Mouse (Mus musculus) hindbrain, postnatal 0 days (tissue): ENCODE data around the gene Elof1. TPM values are rescaled to one million over a fixed set of nuclear protein-coding genes. Genes with fewer than 3 reads are reported as not detected.
"Not testable (repeated sequence)": the region's sequence is repeated elsewhere in the genome, so short reads cannot be mapped to it uniquely, and the experiment has no call there.

Experiments used
- ATAC-seq: fragments of 200-750 bp; cut with Nextera tagmentation; 2 replicates; pipeline ENCODE4 v1.8.0; 2017; ENCODE audit warnings: mild to moderate bottlenecking, moderate TSS enrichment, moderate library complexity
- DNase-seq: peaks from one replicate; pipeline ENCODE4 v3.0.0-alpha.2; 2015; ENCODE audit warnings: low spot score
- H3K27ac ChIP-seq: fragments of 300-500 bp; sonication (generic); 2 replicates; pipeline ENCODE4 v1.5.1; 2014; ENCODE audit warnings: mild to moderate bottlenecking
- H3K27me3 ChIP-seq: fragments of 300-500 bp; sonication (generic); 2 replicates; pipeline ENCODE4 v1.6.1; 2014; ENCODE audit warnings: low read length, mixed read lengths; ENCODE audit not compliant: insufficient read depth
- H3K36me3 ChIP-seq: fragments of 300-500 bp; sonication (generic); 2 replicates; pipeline ENCODE4 v1.6.1; 2014; ENCODE audit warnings: low read length, mixed read lengths; ENCODE audit not compliant: insufficient read depth
- H3K4me1 ChIP-seq: fragments of 300-500 bp; sonication (generic); 2 replicates; pipeline ENCODE4 v1.6.1; 2014; ENCODE audit warnings: antibody characterized with exemption, low read length, mixed read lengths; ENCODE audit not compliant: insufficient read depth
- H3K4me2 ChIP-seq: fragments of 300-500 bp; sonication (generic); 2 replicates; pipeline ENCODE4 v1.6.1; 2014; ENCODE audit warnings: low read depth, mild to moderate bottlenecking, low read length, moderate library complexity, mixed read lengths
- H3K4me3 ChIP-seq: fragments of 300-500 bp; sonication (generic); 2 replicates; pipeline ENCODE4 v1.5.1; 2014; ENCODE audit warnings: low read length
- H3K9ac ChIP-seq: fragments of 300-500 bp; sonication (generic); replicated peaks from 2 replicates; pipeline ENCODE4 v1.6.1; 2014; ENCODE audit warnings: mild to moderate bottlenecking, low read length, moderate library complexity, mixed read lengths
- H3K9me3 ChIP-seq: fragments of 300-500 bp; sonication (generic); 2 replicates; pipeline ENCODE4 v1.6.1; 2016; ENCODE audit warnings: low read length, mixed read lengths
- CTCF ChIP-seq: IDR thresholded peaks from 2 replicates; pipeline ENCODE4 v1.5.1; 2016; ENCODE audit warnings: antibody characterized with exemption, control low read depth, low read depth
- WGBS: fragments of 180-500 bp; shearing (Covaris S2); extraction: QIAGEN DNeasy Blood & Tissue Kit; methylation state at CpG from one replicate; pipeline ENCODE4 v1.1.7; 2014; 5-methylcytosine and 5-hydroxymethylcytosine counted together
- polyA plus RNA-seq: library from polyadenylated mRNA; unstranded; fragments of >200 nt; fragmentation: Nextera tagmentation; extraction: Ambion mirVana; gene quantifications from 2 replicates; pipeline ENCODE4 v1.2.1, GENCODE M21; 2015
- total RNA-seq: library from RNA; depleted of rRNA; stranded (reverse); fragments of >200 nt; gene quantifications from 2 replicates; pipeline ENCODE4 v1.2.3, GENCODE M21; 2014

Elof1 gene
- total and polyA plus RNA-seq, 2 experiments from 2014 or later = 165 to 171 TPM

DNA sequence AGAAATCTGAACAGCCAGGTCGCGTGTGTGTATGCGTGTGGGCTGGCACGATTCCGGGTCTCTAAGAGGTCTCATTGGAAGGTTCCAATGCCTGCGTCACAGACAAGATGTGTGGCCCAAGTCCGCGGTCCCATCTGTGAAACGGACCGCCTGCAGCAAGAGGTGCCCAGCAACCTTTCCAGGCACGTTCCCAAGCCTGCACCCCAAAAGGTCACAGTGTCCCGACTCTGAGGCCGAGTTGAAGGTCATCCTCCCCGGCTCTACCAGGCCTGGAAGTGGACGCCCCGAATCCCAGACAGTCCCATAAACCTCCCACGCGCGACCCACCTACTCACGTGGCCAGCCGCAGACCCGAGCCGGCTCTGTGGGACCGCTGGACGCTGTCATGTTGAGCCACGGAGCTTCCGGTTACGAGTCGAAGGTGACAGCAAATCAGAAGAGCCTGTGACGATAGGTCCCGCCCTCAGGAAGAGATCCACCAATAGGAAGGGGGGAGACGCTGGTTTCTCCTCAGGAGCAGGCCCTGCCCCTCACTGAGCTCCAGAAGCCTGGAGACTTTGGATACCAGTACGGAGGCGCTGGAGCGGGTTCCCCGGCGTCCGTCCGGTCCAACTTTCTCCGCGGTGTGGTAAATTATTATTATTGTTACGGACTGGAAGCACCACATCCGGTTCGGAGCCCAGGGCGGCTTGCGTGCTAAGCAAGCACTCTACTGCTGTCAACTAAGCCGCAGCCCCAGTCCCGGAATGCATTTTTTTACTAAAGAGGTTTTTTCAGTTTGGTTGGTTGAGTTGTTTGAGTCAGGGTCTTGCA is 31.7 kb downstream of the Elof1 start, which contains the start of gene Ecsit:
TSS of gene Ecsit (minus strand) at position 417 of the 813 bp plus-strand sequence.
- H3K27me3 ChIP-seq = no peaks in the 10 kb centered on the region
- no peak for TF ChIP-seq CTCF
- no peaks in the 10 kb centered on the region for H3K9me3 ChIP-seq
- H3K4me1 ChIP-seq = 0 out of 2 replicates have a peak, but pooled peaks cover 5% of the 10 kb centered on the region
- H3K4me2 ChIP-seq = peak within 1 kb of the TSS; percentile 69
- H3K9ac ChIP-seq = peak within 1 kb of the TSS; percentile 66
- under 1% methylated on average over 48 of the region's 48 CpGs for WGBS
- ATAC-seq (peak; percentile 99), DNase-seq (peak; percentile 97)
- H3K36me3 ChIP-seq = no peaks in the 10 kb centered on the region
- H3K4me3 ChIP-seq = peak within 1 kb of the TSS; percentile 76
- peak within 1 kb of the TSS; percentile 78 for H3K27ac ChIP-seq

DNA sequence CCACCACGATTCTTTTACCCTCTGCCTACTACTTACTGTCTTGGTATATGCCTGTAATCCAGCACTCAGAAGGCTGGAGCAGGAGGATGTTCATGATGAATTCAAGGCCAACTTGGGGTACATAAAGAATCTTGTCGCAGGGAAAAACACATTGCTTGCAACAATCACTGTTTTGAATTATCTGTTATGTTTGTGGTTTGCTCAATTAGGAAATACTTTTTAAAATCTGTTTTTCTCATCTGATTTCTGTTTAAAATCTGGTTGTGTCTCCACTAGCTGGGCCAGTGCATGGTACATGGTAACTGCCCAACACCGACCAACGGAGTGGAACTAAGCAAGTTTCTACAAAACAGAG is 32.3 kb downstream of the Elof1 start:
- no peak for DNase-seq
- peak overlapping the region; percentile 69 for H3K4me2 ChIP-seq
- H3K4me1 ChIP-seq = 0 out of 2 replicates have a peak, but pooled peaks cover 5% of the 10 kb centered on the region
- peak overlapping the region; percentile 76 for H3K4me3 ChIP-seq
- no peaks in the 10 kb centered on the region for H3K9me3 ChIP-seq
- H3K27ac ChIP-seq = peak overlapping the region; percentile 78
- WGBS = 31% methylated on average over 4 of the region's 4 CpGs
- no peak for ATAC-seq
- H3K27me3 ChIP-seq = no peaks in the 10 kb centered on the region
- no peaks in the 10 kb centered on the region; the same call in 1 of the 2 replicates for H3K36me3 ChIP-seq
- no peak for TF ChIP-seq CTCF
- peak overlapping the region; percentile 66 for H3K9ac ChIP-seq

DNA sequence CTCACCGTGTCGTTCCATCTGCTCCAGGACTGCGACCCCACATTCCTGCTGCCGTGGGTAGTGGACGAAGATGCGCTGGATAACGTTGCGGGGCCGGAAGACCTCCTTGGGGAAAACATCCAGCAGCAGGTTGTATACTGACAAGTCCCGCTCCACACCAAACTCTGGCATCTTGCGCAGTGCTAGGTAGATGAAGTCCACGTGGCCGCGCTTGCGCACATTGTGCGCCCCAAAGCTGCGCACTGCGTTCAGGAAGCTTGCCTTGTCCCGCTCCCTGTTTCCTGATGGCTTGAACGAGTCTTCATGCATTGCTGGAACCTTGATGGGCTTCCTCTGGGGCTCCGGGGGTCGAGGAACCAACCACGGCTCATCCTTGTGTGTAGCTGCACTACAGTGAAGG is 40.7 kb downstream of the Elof1 start:
- Histone ChIP-seq H3K4me1 (no peaks in the 10 kb centered on the region), H3K4me3 (no peak overlapping the region), H3K27me3 (no peaks in the 10 kb centered on the region), H3K9me3 (no peaks in the 10 kb centered on the region), H3K9ac (no peak overlapping the region), H3K27ac (no peak overlapping the region), H3K4me2 (no peak overlapping the region), H3K36me3 (peaks cover 21% of the 10 kb centered on the region)
- 95% methylated on average over 23 of the region's 23 CpGs for WGBS
- DNase-seq (no peak), ATAC-seq (no peak)
- no peak for TF ChIP-seq CTCF

DNA sequence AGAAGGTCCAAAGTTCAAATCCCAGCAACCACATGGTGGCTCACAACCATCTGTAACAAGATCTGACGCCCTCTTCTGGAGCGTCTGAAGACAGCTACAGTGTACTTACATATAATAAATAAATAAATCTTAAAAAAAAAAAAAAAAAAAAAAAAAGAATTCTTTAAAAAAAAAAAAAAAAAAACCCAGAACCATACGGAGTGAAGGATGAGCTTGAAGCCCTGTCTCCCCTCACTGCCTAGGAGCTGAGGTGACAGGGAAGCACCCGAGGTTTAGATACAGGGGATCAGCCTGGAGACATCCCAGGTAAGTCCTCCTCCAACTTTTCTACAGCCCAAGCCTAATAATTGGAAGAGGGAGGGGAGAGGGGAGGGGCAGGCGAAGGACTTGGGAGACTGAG is 41.2 kb downstream of the Elof1 start:
- not testable (repeated sequence) for H3K9ac ChIP-seq, H3K27ac ChIP-seq, H3K4me1 ChIP-seq, H3K27me3 ChIP-seq, ATAC-seq, H3K4me3 ChIP-seq, H3K9me3 ChIP-seq, DNase-seq, H3K4me2 ChIP-seq
- peaks cover 21% of the 10 kb centered on the region for H3K36me3 ChIP-seq
- 77% methylated on average over 5 of the region's 5 CpGs for WGBS

DNA sequence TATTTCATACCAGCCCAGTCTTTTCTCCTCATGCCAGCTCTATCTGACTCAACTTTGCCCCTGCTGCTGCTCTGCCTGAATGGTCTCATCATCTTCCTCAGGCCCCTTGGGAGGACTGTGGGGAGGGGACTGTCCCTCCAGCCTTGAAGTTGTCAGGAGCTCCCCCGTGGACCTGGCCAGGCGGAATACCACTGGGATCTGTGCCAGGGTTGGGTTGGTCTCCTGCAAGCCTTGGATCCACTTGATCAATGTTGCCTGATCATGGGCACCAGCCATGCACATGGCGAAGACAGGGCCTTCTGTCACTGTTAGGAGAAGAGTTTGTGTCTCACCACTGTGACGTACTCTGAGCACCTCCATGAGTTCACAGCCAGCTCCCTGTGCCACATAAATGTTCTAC is 44.7 kb downstream of the Elof1 start:
- no peak for TF ChIP-seq CTCF
- H3K27me3 ChIP-seq = no peaks in the 10 kb centered on the region
- no peak overlapping the region for H3K9ac ChIP-seq
- H3K4me3 ChIP-seq = no peak overlapping the region
- peaks cover 5% of the 10 kb centered on the region for H3K4me1 ChIP-seq
- DNase-seq = no peak
- no peak overlapping the region for H3K4me2 ChIP-seq
- WGBS = 87% methylated on average over 4 of the region's 4 CpGs
- ATAC-seq = no peak
- H3K9me3 ChIP-seq = no peaks in the 10 kb centered on the region
- no peak overlapping the region for H3K27ac ChIP-seq
- H3K36me3 ChIP-seq = peaks cover 27% of the 10 kb centered on the region

DNA sequence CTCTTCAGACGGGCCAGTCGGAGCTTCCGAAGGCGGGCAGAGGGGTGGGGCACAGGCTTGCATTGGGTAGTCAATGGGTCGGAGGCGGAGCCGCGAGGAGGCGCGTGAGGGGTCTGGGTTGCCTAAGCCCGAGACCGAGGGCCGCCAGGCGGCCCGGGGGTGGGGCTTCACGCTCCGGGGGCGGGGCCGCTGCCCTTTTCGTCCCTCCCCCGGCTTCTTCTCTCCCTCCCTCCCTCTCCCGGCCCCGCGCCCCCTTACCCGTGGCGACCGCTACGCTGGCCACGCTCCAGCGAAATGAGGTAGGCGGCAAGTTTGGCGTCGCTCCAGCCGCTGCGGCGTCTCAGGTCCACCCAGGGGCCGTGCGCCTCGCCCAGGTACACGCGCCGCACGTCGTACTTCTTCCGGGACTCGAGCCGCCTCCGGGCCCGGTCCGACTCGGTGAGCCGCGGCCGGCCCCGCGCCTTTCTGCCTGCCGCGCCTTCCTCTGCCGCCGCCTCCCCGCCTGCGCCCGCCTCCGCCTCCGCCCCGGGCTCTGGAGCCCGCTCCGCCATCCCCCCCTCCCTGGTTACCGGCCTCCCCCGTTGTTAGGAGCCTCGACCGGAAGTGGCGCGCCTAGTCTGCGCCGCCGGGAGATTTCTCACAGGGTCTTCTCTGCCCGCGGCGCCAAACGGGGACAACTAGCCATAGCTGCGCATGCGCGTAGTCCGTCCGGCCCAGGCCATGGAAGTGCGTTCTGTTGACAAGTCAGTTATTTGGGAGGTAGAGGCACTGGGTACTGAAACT is 46.0 kb downstream of the Elof1 start, which contains the start of the genes Gm49318 and Zfp653:
TSS of gene Gm49318 (minus strand) at position 469 of the 783 bp plus-strand sequence.
TSS of gene Zfp653 (minus strand) at position 586 of the 783 bp plus-strand sequence.
- peak within 1 kb of the TSS; percentile 66 for H3K4me2 ChIP-seq
- H3K27me3 ChIP-seq = no peaks in the 10 kb centered on the region
- peak within 1 kb of the TSS; percentile 90 for H3K4me3 ChIP-seq
- DNase-seq (peak; percentile 99), ATAC-seq (peak; percentile 97)
- no peak; the same call in 1 of the 2 replicates for TF ChIP-seq CTCF
- H3K4me1 ChIP-seq = peaks cover 5% of the 10 kb centered on the region
- H3K9me3 ChIP-seq = no peaks in the 10 kb centered on the region
- H3K27ac ChIP-seq = peak within 1 kb of the TSS; percentile 98
- WGBS = under 1% methylated on average over 49 of the region's 87 CpGs
- peaks cover 21% of the 10 kb centered on the region for H3K36me3 ChIP-seq
- peak within 1 kb of the TSS; percentile 92 for H3K9ac ChIP-seq
